Mouse (Mus musculus) cortical plate, adult 2 months (tissue): ENCODE results near the gene Srsf1.

Experiments used
- CTCF ChIP-seq: fragments of 200-500 bp; IDR thresholded peaks from 2 replicates; pipeline ENCODE4 v1.5.1; 2011; ENCODE audit warnings: mild to moderate bottlenecking, control low read depth, low read length; ENCODE audit not compliant: insufficient read depth; ENCODE audit errors: extremely low read depth
- POLR2A ChIP-seq: fragments of 200-500 bp; IDR thresholded peaks from 2 replicates; pipeline ENCODE4 v1.6.1; 2011; ENCODE audit warnings: mild to moderate bottlenecking, low read length, control low read depth; ENCODE audit not compliant: insufficient read depth; ENCODE audit errors: extremely low read depth

GRCm38 (mm10) chr11:88037386-88037785 lies 9.8 kb upstream of the Srsf1 start:
- no peak for TF ChIP-seq CTCF
- no peak for TF ChIP-seq POLR2A
